Mouse (Mus musculus) midbrain, embryonic 14.5 days (tissue): ENCODE data around the gene Xab2. TPM values are rescaled to one million over a fixed set of nuclear protein-coding genes. Genes with fewer than 3 reads are reported as not detected.

Experiments
- ATAC-seq: fragments of 200-750 bp; cut with Nextera tagmentation; 2 replicates; pipeline ENCODE4 v1.8.0; 2017; ENCODE audit warnings: moderate number of reproducible peaks, moderate library complexity; ENCODE audit not compliant: low FRiP score, low TSS enrichment
- DNase-seq: peaks from one replicate; pipeline ENCODE4 v3.0.0-alpha.2; 2015
- H3K27ac ChIP-seq: fragments of 300-500 bp; sonication (generic); replicated peaks from 2 replicates; pipeline ENCODE4 v1.5.1; 2014; ENCODE audit warnings: mild to moderate bottlenecking, low read depth, low read length, moderate library complexity
- H3K27me3 ChIP-seq: fragments of 300-500 bp; sonication (generic); 2 replicates; pipeline ENCODE4 v1.6.1; 2014; ENCODE audit warnings: low read length, control low read depth, mixed read lengths; ENCODE audit not compliant: control insufficient read depth, insufficient read depth
- H3K36me3 ChIP-seq: fragments of 300-500 bp; sonication (generic); 2 replicates; pipeline ENCODE4 v1.6.1; 2014; ENCODE audit warnings: low read length, control low read depth; ENCODE audit not compliant: control insufficient read depth, insufficient read depth
- H3K4me1 ChIP-seq: fragments of 300-500 bp; sonication (generic); 2 replicates; pipeline ENCODE4 v1.6.1; 2014; ENCODE audit warnings: mild to moderate bottlenecking, antibody characterized with exemption, low read length, control low read depth; ENCODE audit not compliant: control insufficient read depth, insufficient read depth
- H3K4me2 ChIP-seq: fragments of 300-500 bp; sonication (generic); 2 replicates; pipeline ENCODE4 v1.6.1; 2014; ENCODE audit warnings: mild to moderate bottlenecking, low read length, moderate library complexity
- H3K4me3 ChIP-seq: fragments of 300-500 bp; sonication (generic); replicated peaks from 2 replicates; pipeline ENCODE4 v1.5.1; 2014; ENCODE audit warnings: low read depth, low read length
- H3K9ac ChIP-seq: fragments of 300-500 bp; sonication (generic); replicated peaks from 2 replicates; pipeline ENCODE4 v1.6.1; 2014; ENCODE audit warnings: mild to moderate bottlenecking, low read length, moderate library complexity
- H3K9me3 ChIP-seq: fragments of 300-500 bp; sonication (generic); 2 replicates; pipeline ENCODE4 v1.6.1; 2016; ENCODE audit warnings: low read length, control low read depth, mixed read lengths; ENCODE audit not compliant: control insufficient read depth
- WGBS: fragments of 180-500 bp; shearing (Covaris S2); extraction: QIAGEN DNeasy Blood & Tissue Kit; methylation state at CpG from one replicate; pipeline ENCODE4 v1.1.7; 2014; 5-methylcytosine and 5-hydroxymethylcytosine counted together
- polyA plus RNA-seq: library from polyadenylated mRNA; unstranded; fragments of >200 nt; fragmentation: Nextera tagmentation; extraction: Ambion mirVana; gene quantifications from 2 replicates; pipeline ENCODE4 v1.2.1, GENCODE M21; 2014

The Xab2 gene
- polyA plus RNA-seq, 1 experiment from 2014 or later, result 51.1 TPM

DNA sequence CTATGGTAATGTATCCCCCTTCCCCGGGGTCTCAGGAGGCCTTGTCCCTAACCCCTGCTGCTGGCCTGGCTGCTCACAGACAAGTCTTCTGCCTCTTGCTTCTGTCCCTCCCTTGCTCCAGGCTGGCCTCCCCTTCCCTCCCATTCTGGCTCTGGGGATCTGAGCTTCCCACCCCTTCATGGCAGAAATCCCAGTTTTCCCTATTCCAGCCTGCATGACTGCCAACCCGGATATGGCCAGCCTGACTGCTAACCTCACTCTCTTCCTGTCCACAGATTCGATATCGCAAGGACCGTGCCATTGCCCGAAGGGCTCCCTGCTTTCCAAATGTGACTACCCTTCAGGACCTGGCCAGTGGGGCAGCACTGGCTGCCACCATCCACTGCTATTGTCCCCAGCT lies 20.7 kb downstream of the Xab2 start:
- DNase-seq (no peak), ATAC-seq (no peak)
- H3K4me3 ChIP-seq, result no peak overlapping the region
- H3K27ac ChIP-seq, result no peak overlapping the region
- no peak overlapping the region for H3K9ac ChIP-seq
- 95% methylated on average over 6 of the region's 6 CpGs for WGBS
- no peaks in the 10 kb centered on the region for H3K27me3 ChIP-seq
- H3K9me3 ChIP-seq, result no peaks in the 10 kb centered on the region
- peaks cover 74% of the 10 kb centered on the region for H3K36me3 ChIP-seq
- no peaks in the 10 kb centered on the region for H3K4me1 ChIP-seq
- no peak overlapping the region for H3K4me2 ChIP-seq

DNA sequence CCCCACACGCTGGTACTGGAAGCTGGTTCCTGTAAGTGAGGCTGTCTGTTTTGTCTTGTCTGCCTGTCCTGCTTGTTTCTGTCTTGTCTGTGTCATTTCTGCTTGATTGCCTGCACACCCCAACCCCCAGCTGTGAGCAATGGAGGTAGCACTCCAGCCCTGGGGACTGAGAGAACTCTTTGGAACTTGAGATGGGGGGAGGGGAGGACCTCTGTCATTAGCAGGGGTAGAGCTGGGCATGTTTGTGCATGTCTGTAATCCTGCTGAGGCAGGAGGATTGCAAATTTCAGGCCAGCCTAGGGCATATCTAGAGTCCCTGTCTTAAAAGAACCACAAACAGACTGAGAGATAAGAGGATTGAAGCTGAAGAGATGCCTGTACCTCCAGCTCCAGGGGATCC lies 21.9 kb downstream of the Xab2 start:
- H3K27me3 ChIP-seq, result no peaks in the 10 kb centered on the region
- no peak overlapping the region for H3K4me2 ChIP-seq
- no peak overlapping the region for H3K9ac ChIP-seq
- H3K36me3 ChIP-seq, result peaks cover 64% of the 10 kb centered on the region
- no peaks in the 10 kb centered on the region for H3K4me1 ChIP-seq
- no peak overlapping the region for H3K27ac ChIP-seq
- no peak for DNase-seq
- H3K9me3 ChIP-seq, result no peaks in the 10 kb centered on the region
- ATAC-seq, result no peak
- no peak overlapping the region for H3K4me3 ChIP-seq
- WGBS, result 100% methylated on average over 1 of the region's 1 CpGs

DNA sequence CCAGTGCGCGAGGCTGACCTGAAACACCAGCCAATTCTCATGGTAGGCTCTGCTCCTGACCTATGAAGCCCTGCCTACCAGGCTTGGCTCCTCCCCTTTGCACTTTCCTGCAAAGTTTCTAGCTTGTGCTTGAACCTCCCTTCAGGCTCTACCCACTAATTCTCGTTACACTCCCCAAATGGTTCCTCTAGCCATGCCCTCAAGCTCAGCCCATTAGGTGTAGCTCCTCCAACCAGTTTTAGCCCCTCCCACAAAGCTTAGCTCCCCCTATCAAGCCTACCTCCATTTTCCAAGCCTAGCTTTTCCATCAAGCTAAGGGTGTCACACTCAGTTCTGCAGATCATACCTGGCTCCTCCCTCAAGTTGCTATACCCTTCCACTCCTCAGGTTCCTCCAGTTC lies 23.1 kb downstream of the Xab2 start:
- H3K9ac ChIP-seq, result no peak overlapping the region
- H3K27ac ChIP-seq, result no peak overlapping the region
- H3K4me3 ChIP-seq, result no peak overlapping the region
- DNase-seq, result no peak
- no peak overlapping the region for H3K4me2 ChIP-seq
- H3K36me3 ChIP-seq, result peaks cover 52% of the 10 kb centered on the region
- WGBS, result 80% methylated on average over 3 of the region's 3 CpGs
- no peaks in the 10 kb centered on the region for H3K27me3 ChIP-seq
- no peaks in the 10 kb centered on the region for H3K9me3 ChIP-seq
- ATAC-seq, result no peak
- H3K4me1 ChIP-seq, result no peaks in the 10 kb centered on the region

DNA sequence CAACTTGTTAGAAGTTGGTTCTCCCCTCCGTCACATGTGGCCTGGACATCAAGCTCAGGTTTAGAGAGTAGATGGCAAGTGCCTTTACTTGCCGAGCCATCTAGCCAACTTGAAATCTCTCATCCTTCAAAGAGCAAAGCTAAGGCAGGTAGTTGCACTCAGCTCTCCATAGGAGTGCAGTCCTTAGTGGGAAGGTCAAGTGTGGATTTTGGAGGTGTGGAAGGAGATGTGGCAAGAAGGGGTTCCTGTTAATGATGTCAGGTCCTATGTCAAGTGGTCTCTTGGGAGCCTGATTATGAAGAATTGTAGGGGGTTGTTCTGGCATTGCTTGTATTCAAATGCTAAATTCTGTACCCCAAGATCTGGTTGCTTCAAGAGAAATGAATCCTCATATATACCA lies 26.6 kb downstream of the Xab2 start:
- Histone ChIP-seq H3K4me1 (no peaks in the 10 kb centered on the region), H3K4me3 (no peak overlapping the region), H3K4me2 (no peak overlapping the region), H3K9ac (no peak overlapping the region), H3K9me3 (no peaks in the 10 kb centered on the region), H3K27ac (no peak overlapping the region), H3K36me3 (peaks cover 18% of the 10 kb centered on the region), H3K27me3 (no peaks in the 10 kb centered on the region)
- ATAC-seq (no peak), DNase-seq (no peak)
- WGBS, result 94% methylated on average over 2 of the region's 2 CpGs

DNA sequence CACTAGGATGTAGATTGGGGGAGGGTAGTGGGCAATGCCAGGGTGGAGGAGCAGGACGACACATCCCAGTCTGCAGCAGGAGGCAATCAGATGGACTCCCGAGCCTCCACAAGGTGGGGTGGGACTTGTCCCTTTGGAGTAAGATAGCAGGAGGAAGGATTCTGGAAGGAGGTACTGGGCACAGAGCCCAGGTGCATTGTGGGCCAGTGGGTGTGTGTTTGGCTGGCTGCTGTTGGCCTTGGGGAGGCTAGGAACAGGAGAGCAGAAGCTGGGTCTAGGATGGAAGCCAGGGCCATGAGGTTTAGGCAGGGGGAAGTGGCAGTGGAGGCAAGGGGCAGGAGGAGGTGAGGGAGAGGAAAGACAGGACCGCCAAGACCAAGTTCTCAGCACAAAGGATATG lies 27.6 kb downstream of the Xab2 start:
- Histone ChIP-seq H3K9me3 (no peaks in the 10 kb centered on the region), H3K36me3 (peaks cover 8% of the 10 kb centered on the region; the same call in 1 of the 2 replicates), H3K27me3 (no peaks in the 10 kb centered on the region), H3K27ac (no peak overlapping the region), H3K4me2 (no peak overlapping the region), H3K4me3 (no peak overlapping the region), H3K4me1 (no peaks in the 10 kb centered on the region), H3K9ac (no peak overlapping the region)
- WGBS, result 79% methylated on average over 3 of the region's 3 CpGs
- ATAC-seq (no peak), DNase-seq (no peak)

DNA sequence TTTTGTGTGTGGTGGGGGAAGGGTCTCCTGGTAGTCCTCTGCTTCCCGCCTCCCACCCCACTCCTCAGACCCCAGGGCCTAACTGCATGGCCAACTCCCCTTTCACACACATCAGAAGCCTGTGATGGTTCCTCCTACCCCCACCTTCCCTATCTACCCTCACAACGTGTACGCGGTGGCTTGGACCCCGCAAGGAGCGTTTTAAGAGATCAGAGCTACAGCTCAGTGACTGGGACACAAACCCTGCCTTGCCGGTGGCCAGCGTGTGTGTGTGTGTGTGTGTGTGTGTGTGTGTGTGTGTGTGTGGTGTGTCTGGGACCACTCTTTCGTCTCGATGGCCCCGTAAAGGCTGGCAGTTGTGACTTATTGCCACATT lies 32.9 kb downstream of the Xab2 start:
- peak overlapping the region; percentile 83 for H3K27ac ChIP-seq
- H3K9me3 ChIP-seq, result no peaks in the 10 kb centered on the region
- no peaks in the 10 kb centered on the region for H3K36me3 ChIP-seq
- H3K4me1 ChIP-seq, result no peaks in the 10 kb centered on the region
- H3K4me3 ChIP-seq, result peak overlapping the region; percentile 84
- under 1% methylated on average over 11 of the region's 11 CpGs for WGBS
- peak overlapping the region; percentile 96 for H3K9ac ChIP-seq
- peak; percentile 62 for DNase-seq
- peak overlapping the region; percentile 57 for H3K4me2 ChIP-seq
- no peaks in the 10 kb centered on the region for H3K27me3 ChIP-seq
- ATAC-seq, result peak; percentile 74

DNA sequence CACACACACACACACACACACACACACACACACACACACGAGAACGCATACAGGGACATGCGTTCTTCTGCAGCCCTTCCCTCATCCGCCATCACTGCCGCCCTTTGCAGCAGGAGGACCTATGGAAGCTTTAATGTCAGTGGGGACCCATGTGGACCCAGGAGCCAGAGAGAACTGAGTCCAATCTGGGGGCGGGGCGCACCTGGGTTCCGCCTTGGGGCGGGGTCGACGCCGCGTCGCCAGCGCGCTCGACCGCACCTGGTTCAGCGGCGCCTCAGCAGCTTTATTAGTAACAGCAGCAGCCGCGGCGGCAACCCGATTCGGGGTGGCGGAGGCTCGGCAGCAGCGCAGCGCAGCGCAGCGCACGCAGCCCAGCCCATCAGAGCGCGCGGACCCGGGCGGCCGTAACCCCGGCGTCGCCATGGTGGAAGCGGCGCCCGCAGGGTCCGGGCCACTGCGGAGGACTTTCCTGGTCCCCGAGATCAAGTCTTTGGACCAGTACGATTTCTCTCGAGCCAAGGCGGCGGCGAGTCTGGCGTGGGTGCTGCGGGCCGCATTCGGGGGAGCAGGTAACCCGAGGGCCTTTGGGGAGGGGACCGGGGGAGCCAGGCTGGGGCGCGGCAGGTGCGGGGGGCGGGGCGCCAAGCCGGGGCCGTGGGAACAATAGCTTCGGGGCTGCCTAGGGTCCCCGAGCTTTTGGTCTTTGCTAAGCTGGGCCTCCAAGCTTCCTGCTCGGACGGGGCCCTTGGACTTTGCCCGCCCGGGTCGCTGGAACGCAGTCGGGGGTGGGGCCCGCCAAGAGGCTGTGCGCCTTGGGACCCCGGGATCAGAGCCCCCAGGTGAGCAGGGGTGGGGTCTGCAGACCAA lies 33.5 kb downstream of the Xab2 start:
- no peaks in the 10 kb centered on the region for H3K9me3 ChIP-seq
- peak; percentile 79 for ATAC-seq
- H3K27me3 ChIP-seq, result no peaks in the 10 kb centered on the region
- no peaks in the 10 kb centered on the region for H3K36me3 ChIP-seq
- H3K27ac ChIP-seq, result peak overlapping the region; percentile 83
- DNase-seq, result peak; percentile 87
- peak overlapping the region; percentile 57 for H3K4me2 ChIP-seq
- H3K4me1 ChIP-seq, result no peaks in the 10 kb centered on the region
- H3K4me3 ChIP-seq, result peak overlapping the region; percentile 84
- WGBS, result under 1% methylated on average over 76 of the region's 77 CpGs
- peak overlapping the region; percentile 96 for H3K9ac ChIP-seq

DNA sequence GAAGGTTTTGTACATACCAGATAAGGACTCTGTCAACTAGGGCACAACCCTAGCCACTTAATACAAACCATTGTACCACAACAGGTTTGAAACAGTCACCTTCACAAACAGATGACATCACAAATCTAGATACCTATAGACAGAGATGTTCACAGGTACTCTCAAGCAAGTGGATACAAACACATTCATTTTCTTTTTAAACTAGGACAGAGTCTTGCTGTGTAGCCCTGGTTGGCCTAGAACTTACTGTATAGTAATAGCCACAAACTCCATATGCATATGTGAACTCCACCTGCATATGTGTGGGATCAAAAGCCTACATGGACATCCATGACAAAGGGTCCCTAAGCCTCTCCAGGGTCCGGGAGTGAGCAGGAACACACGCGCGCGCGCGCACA lies 34.1 kb downstream of the Xab2 start, which contains the start of gene Camsap3:
TSS of gene Camsap3 (plus strand) at position 301 of the 398 bp plus-strand sequence.
- Histone ChIP-seq H3K4me2 (peak within 1 kb of the TSS; percentile 57), H3K9ac (peak within 1 kb of the TSS; percentile 96), H3K27ac (peak within 1 kb of the TSS; percentile 83), H3K9me3 (no peaks in the 10 kb centered on the region), H3K36me3 (no peaks in the 10 kb centered on the region), H3K4me1 (no peaks in the 10 kb centered on the region), H3K4me3 (peak within 1 kb of the TSS; percentile 84), H3K27me3 (no peaks in the 10 kb centered on the region)
- WGBS, result 1% methylated on average over 7 of the region's 7 CpGs
- no peak for DNase-seq
- ATAC-seq, result no peak

DNA sequence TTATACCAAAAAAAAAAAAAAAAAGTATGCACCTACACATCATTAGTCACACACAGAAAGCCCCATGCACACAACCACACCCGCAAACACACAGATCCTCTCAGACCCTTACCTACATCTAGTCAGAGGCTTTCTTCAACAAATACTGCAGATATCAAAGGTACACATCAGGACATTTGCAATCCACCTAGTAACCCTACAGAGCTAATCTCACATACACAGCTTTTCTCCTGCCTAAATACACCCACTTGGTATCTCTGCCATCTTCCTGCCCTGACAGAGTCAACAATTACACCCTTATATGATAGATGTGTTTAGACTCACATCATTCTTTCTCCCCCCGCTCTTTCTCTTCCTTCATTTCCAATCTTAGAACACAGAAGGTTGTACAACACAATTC lies 34.7 kb downstream of the Xab2 start:
- no peaks in the 10 kb centered on the region for H3K36me3 ChIP-seq
- H3K4me3 ChIP-seq, result no peak overlapping the region
- no peak for ATAC-seq
- H3K4me1 ChIP-seq, result no peaks in the 10 kb centered on the region
- DNase-seq, result no peak
- H3K9me3 ChIP-seq, result no peaks in the 10 kb centered on the region
- H3K27me3 ChIP-seq, result no peaks in the 10 kb centered on the region
- H3K9ac ChIP-seq, result no peak overlapping the region
- 99% methylated on average over 2 of the region's 2 CpGs for WGBS
- H3K4me2 ChIP-seq, result no peak overlapping the region
- no peak overlapping the region for H3K27ac ChIP-seq
